Mouse (Mus musculus): ENCODE results near the gene Ikbkg.
"Not testable (repeated sequence)": the region's sequence is repeated elsewhere in the genome, so short reads cannot be mapped to it uniquely, and the experiment has no call there.

Gene Ikbkg

GRCm38 (mm10) chrX:74451157-74451912, 58.2 kb downstream of the Ikbkg start:
- no peak for DNase-seq (ENCODE audit: extremely low spot score, low read depth, low spot score)

- DNase-seq (ENCODE audit: extremely low spot score, low read depth, low spot score), result peak; percentile 18
Measured at GRCm38 (mm10) chrX:74452773-74453172, 59.7 kb downstream of the Ikbkg start.

- DNase-seq (ENCODE audit: extremely low spot score, low read depth, low spot score), result not testable (repeated sequence)
Measured at GRCm38 (mm10) chrX:74481349-74481885, 88.3 kb downstream of the Ikbkg start, which contains the start of gene Gm6880. Gene Gm6880 (minus strand): TSS chrX:74481399.

GRCm38 (mm10) chrX:74497131-74497530, 104.0 kb downstream of the Ikbkg start:
- no peak for DNase-seq (ENCODE audit: extremely low spot score, low read depth, low spot score)

Data from hindlimb bud, embryonic 11.5 days (tissue).